Mouse (Mus musculus) frontal cortex, postnatal 14 days (tissue): Measurements from ENCODE around the gene Usp22.
"Not testable (repeated sequence)": the region's sequence is repeated elsewhere in the genome, so short reads cannot be mapped to it uniquely, and the experiment has no call there.

Experiments
- DNase-seq, 2 experiments: peaks; one replicate each; pipeline ENCODE4 v3.0.0; 2022; ENCODE audit warnings: low spot score in 2 of 2

Gene Usp22

DNA sequence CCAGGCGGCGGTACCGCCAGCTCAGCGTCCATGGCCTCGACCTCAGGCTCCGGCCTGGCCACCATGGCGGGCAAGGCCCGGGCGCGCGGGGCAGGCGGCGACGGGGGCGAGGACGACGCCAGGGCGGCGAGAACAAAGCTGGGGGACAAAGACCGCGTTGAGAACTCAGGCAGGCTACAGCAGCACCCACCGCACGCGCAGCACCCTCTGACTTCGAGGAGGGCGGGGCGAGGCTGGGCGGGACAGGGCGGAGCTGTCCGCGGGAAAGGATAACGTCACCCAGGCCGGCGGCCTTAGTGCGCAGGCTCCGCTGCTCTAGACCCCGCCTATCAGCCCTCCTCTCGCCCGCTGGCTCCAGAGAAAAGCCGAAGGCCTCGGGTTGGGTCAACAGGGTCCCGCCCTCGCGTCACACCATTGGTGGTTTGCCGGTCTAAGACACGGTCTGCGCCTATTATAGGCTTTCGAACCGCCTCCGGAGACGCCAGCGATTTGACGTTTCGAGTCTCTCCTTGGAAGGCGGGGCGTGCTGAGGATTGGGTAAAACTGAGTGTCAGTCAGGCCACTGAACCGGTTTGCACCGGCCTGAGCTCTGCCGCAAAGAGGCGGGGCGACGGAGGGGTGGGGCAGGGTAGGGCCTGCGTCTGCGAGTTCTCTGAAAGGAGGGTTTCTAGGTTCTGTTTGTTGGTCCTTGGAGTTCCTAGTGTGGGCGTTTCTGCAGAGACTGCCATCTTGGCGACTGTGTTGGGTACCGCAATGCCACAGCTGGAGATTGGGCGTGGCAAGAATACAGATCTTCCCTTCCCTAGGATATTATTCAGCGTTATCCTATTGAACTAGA lies at the start of gene Usp22:
TSS of gene Usp22 (minus strand) at position 235 of the 838 bp plus-strand sequence.
- DNase-seq: peak; percentile 100

DNA sequence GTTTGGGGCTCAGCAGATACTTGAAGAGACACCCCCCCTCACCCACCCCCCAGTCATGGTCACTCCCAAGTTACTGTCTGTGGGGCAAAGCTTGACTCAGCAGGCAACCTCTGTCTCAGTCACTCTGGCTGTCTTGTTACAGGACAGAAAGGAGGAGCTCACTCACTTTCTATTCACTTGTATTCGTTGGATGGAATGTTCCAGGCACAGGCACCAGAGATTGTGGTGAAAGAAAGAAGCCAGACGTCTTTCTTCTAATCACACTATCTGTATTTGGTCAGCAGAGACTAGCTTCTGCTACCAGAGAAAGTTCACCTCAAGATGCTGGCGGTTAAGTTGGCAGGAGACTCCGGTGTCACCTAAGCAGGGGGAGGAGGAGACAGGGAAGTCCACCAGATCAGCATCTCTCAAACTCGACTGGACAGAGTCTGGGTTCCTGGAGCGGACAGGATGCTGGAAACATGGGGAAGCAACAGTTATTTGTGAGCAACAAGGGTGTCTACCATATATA lies 49.4 kb upstream of the Usp22 start:
- DNase-seq: no peak

DNA sequence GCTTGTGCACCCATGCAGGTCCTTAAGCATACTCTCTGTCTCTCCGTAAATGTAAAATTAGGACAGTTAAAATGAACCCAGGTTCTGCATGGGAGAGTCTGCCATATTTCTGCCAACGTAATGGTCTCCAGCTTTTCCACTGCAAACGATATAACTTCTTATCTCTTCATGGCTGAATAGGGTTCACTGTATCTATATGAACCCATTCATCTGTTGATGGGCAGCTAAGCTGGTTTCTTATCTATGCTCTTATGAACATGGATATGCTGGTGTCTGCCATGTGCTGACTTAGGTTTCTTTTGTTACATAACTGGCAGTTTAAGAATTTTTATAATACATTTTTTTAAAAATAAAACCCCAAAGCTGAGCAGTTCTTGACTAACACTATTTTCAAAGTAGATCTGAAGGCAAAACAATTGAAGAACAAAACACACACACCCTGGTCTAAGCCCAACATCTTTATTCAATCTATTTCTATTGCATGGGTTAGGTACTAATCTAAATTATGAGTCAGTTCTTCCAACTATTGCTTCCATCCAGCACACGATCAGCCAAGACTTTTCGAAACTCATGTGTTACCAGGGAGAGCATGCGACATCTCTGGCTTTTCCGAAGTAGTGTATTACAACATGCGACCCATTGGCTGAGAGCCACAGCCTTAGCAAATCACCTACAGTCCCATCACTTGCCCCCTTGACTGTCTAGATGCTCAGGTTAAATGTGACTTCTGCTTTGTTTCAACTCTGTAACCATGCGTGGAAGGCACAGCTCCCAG lies 48.3 kb upstream of the Usp22 start:
- no peak for DNase-seq

DNA sequence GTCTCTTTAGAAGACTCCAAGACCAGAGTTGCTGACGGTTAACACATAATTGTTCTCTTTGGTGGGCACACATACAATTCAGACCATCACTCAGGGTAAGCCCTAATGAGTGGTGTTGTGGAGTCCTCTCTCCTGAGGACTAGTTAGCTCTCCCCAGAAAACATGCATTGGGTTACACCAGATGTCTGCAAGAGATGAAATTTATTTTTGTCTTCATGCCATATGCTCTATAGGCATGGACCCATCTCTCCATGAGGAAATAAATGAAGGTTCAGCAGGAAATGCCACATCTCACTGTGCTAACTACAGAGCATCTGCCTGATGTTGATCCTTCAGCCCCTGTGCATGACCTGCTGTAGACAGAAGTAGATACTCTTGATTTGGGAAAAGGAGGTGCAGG lies 47.2 kb upstream of the Usp22 start:
- DNase-seq: no peak

- no peak for DNase-seq
Measured at GRCm38 (mm10) chr11:61220156-61220881, 45.5 kb upstream of the Usp22 start.

GRCm38 (mm10) chr11:61215936-61216335 lies 41.1 kb upstream of the Usp22 start:
- DNase-seq: no peak

DNA sequence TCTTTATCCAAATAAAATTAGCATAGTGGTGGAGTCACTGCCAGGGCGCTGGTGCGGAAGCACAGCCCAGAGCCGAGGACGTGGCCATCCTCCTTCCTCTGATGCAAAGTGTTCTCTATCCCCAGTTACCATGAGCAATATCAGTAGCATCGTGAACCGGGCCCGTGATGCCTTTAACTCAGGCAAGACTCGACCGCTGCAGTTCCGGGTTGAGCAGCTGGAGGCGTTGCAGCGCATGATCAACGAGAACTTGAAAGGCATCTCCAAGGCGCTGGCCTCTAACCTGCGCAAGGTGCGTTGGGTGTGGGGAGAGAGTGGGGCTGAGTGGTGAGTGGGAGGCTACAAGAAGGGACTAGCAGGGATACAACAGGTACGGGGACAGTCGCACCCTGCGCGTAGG lies 37.2 kb upstream of the Usp22 start:
- DNase-seq: no peak

DNA sequence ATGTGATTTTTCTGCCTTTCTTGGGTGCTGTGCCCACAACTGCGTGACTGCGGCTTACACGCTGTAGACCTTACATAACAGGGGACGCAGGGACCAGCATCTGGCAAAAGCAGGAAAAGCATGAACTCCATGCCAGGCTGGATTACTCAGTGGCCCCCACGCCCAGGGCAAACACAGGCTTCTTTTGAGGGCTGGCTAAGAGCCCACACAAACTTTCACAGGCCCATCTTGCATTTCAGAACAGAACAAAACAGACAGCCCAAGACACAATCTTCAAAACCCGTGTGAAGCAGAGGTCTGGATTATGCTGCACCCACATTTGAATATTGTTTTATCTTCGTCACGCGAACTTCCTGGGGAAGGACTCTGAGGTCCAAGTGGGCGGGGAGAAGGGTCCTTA lies 33.5 kb upstream of the Usp22 start:
- DNase-seq: no peak

GRCm38 (mm10) chr11:61207487-61208246 lies 32.8 kb upstream of the Usp22 start, which contains the start of gene Aldh3a1:
TSS of gene Aldh3a1 (plus strand) at chr11:61207537.
- DNase-seq: no peak

DNA sequence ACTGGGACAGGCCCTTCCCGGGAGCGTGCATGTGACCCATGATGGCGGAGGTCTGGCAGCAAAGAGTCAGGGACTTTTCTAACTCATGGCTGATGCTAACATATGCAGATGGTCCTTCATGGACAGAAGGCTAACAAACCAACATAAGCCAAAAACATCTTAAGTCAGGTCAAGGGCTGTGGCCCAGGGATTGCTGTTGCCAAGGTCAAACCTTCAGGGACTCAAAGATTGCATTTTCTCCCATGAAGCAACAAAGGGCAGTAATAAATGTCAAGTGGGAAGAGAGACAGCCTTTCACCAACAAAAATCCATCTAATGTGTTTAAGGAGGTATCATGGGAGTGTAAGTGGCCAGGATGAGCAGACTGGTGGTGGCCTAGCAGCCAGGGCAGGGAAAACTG lies 31.3 kb upstream of the Usp22 start:
- DNase-seq: no peak

DNA sequence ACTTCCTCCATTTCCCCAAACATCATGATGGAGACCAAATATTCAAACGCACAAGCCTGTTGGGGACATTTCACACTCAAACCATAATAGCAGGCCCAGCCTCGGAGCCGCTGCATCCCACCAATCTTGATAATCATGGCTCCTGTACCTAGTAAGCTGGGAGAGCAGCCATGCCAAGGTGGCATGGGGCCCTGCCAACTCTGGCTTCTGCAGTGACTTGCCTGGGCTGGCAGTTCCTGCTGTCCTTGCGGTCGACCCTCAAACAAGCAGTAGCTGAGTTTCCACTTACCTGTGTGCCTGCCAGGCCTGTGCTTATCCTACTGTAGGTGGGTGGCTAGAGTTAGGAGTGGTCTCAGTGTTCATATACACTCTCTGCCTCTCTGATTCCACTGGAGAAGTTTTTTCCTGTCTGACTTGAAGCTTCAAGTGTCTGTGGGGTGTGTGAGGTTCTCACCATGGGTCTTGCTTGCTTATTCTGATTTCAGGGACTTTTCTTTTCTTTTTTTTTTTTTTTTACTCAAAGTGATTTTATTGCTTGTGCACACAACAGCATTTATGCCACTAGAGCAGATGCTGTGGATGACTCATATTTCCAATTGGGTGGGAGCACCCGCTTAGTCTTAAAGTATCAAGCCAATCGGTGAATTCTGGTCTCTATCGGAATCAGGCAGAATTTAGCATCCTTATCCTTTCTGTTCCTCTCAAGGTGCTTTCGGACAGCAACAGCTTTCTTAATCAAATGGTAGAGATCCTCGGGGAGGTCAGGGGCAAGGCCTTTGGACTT lies 30.5 kb upstream of the Usp22 start:
- DNase-seq: no peak

- DNase-seq: no peak
Measured at GRCm38 (mm10) chr11:61202810-61203209, 28.0 kb upstream of the Usp22 start.

DNA sequence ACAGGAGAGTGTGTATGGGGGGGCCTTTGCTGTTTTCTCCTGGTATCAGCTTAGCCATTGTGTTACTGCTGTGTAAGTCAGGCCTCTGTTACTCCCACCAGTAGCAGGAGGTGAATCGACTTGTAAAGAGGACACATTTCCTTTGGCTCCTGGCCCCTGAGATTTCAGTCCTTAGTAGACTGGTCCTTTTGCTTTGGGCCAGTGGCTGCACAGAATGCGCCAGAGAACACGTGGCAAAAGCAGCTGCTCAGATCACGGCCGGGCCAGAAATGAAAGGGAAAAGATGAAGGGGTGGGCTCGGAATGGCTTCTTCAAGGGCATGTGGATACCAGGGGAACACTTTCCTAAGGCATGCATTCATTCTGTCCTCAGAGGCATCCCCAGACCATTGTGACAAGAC lies 27.3 kb upstream of the Usp22 start:
- no peak for DNase-seq

- no peak for DNase-seq
Measured at GRCm38 (mm10) chr11:61199620-61200362, 24.9 kb upstream of the Usp22 start.

- no peak for DNase-seq
Measured at GRCm38 (mm10) chr11:61197935-61198334, 23.1 kb upstream of the Usp22 start.

- DNase-seq: no peak
Measured at GRCm38 (mm10) chr11:61196616-61197353, 21.9 kb upstream of the Usp22 start.

DNA sequence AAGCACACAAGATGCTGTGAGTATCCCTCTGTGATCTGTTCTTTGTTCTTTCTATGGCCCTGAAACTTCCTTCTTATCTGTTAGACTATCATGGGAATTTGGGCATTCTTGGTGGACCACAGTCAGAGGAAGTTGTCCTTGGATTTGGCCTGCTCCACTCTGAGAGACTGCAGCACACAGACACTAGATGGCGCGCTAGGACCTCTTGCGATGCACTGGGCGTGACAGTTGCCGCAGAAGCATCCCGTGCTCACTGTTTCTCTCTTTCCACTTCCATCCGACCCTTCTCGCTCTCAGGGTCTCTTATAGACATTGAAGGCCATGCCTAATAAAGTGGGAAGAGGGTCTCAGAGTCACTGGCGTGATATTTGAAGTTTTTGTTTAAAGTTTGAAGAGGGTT lies 18.5 kb upstream of the Usp22 start:
- peak; percentile 53 to 76 for DNase-seq

DNA sequence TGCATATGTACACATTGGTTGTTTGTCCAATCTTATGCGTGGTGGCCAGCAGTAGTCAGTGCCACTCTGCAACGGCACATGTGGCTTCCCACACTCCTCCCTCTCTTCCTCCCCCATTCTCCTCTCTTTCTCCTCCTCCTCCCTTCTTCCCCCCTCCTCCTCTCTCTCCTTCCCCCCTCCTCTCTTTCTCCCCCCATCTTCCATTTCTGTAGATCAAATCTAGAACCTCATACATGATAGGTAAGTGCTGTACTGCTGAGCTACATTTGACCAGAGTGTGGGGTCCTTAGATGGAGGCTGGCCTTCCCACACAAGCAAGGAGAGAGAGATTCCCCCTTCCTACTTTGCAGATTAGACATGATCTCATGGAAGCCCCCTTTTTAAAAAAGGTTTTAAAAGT lies 17.9 kb upstream of the Usp22 start:
- no peak for DNase-seq

GRCm38 (mm10) chr11:61192123-61192522 lies 17.3 kb upstream of the Usp22 start:
- DNase-seq: not testable (repeated sequence)
